Mouse (Mus musculus) stomach, embryonic 14.5 days (tissue): ENCODE data around the gene Wbp2nl. TPM values are rescaled to one million over a fixed set of nuclear protein-coding genes. Genes with fewer than 3 reads are reported as not detected.

Source experiments
- ATAC-seq: fragments of 200-750 bp; cut with Nextera tagmentation; 2 replicates; pipeline ENCODE4 v1.8.0; 2017; ENCODE audit warnings: low read depth, moderate TSS enrichment; ENCODE audit not compliant: insufficient number of reproducible peaks, insufficient read depth, low FRiP score
- H3K27ac ChIP-seq: fragments of 300-500 bp; sonication (generic); 2 replicates; pipeline ENCODE4 v1.5.1; 2014; ENCODE audit warnings: mild to moderate bottlenecking, low read length, moderate library complexity, mixed read lengths
- H3K27me3 ChIP-seq: fragments of 300-500 bp; sonication (generic); 2 replicates; pipeline ENCODE4 v1.6.1; 2014; ENCODE audit warnings: low read length, control low read depth, mixed read lengths; ENCODE audit not compliant: control insufficient read depth, insufficient read depth
- H3K36me3 ChIP-seq: fragments of 300-500 bp; sonication (generic); 2 replicates; pipeline ENCODE4 v1.6.1; 2014; ENCODE audit warnings: mild to moderate bottlenecking, control low read depth, low read length, moderate library complexity, mixed read lengths; ENCODE audit not compliant: control insufficient read depth, insufficient read depth
- H3K4me1 ChIP-seq: fragments of 300-500 bp; sonication (generic); 2 replicates; pipeline ENCODE4 v1.6.1; 2014; ENCODE audit warnings: low read length, control low read depth, mixed read lengths; ENCODE audit not compliant: control insufficient read depth, insufficient read depth
- H3K4me2 ChIP-seq: fragments of 300-500 bp; sonication (generic); replicated peaks from 2 replicates; pipeline ENCODE4 v1.6.1; 2014; ENCODE audit warnings: low read depth, low read length, control low read depth
- H3K4me3 ChIP-seq: fragments of 300-500 bp; sonication (generic); 2 replicates; pipeline ENCODE4 v1.5.1; 2014; ENCODE audit warnings: low read depth, low read length, control low read depth
- H3K9ac ChIP-seq: fragments of 300-500 bp; sonication (generic); replicated peaks from 2 replicates; pipeline ENCODE4 v1.6.1; 2014; ENCODE audit warnings: low read depth, mild to moderate bottlenecking, control low read depth, low read length, moderate library complexity, mixed read lengths
- H3K9me3 ChIP-seq: fragments of 300-500 bp; sonication (generic); 2 replicates; pipeline ENCODE4 v1.6.1; 2016; ENCODE audit warnings: low read depth, low read length, control low read depth; ENCODE audit not compliant: control insufficient read depth
- WGBS: fragments of 180-500 bp; shearing (Covaris S2); extraction: QIAGEN DNeasy Blood & Tissue Kit; methylation state at CpG from one replicate; pipeline ENCODE4 v1.1.7; 2014; 5-methylcytosine and 5-hydroxymethylcytosine counted together
- polyA plus RNA-seq: library from polyadenylated mRNA; unstranded; fragments of >200 nt; fragmentation: Nextera tagmentation; extraction: Ambion mirVana; gene quantifications from 2 replicates; pipeline ENCODE4 v1.2.1, GENCODE M21; 2014

Wbp2nl gene
- polyA plus RNA-seq, 1 experiment from 2014 or later: 0.29 TPM

GRCm38 (mm10) chr15:82268783-82269182 lies 30.0 kb upstream of the Wbp2nl start:
- Histone ChIP-seq H3K4me2 (no peak overlapping the region), H3K36me3 (no peaks in the 10 kb centered on the region), H3K4me3 (no peak overlapping the region), H3K27me3 (no peaks in the 10 kb centered on the region), H3K9ac (no peak overlapping the region), H3K4me1 (no peaks in the 10 kb centered on the region), H3K9me3 (no peaks in the 10 kb centered on the region), H3K27ac (no peak overlapping the region)
- ATAC-seq: no peak
- WGBS: 89% methylated on average over 9 of the region's 9 CpGs

- 7% methylated on average over 5 of the region's 5 CpGs for WGBS
- Histone ChIP-seq H3K9ac (no peak overlapping the region), H3K27ac (no peak overlapping the region), H3K4me1 (peaks cover 12% of the 10 kb centered on the region; the same call in 1 of the 2 replicates), H3K27me3 (peaks cover 6% of the 10 kb centered on the region), H3K4me2 (no peak overlapping the region), H3K4me3 (no peak overlapping the region), H3K36me3 (no peaks in the 10 kb centered on the region), H3K9me3 (no peaks in the 10 kb centered on the region)
- no peak for ATAC-seq
Measured at GRCm38 (mm10) chr15:82271201-82271600, 27.6 kb upstream of the Wbp2nl start.

- Histone ChIP-seq H3K27me3 (peaks cover 6% of the 10 kb centered on the region), H3K9ac (no peak overlapping the region), H3K4me2 (no peak overlapping the region), H3K36me3 (no peaks in the 10 kb centered on the region), H3K4me1 (peaks cover 13% of the 10 kb centered on the region; the same call in 1 of the 2 replicates), H3K9me3 (no peaks in the 10 kb centered on the region), H3K27ac (no peak overlapping the region), H3K4me3 (no peak overlapping the region)
- ATAC-seq: no peak
- 77% methylated on average over 6 of the region's 6 CpGs for WGBS
Measured at GRCm38 (mm10) chr15:82272295-82272694, 26.5 kb upstream of the Wbp2nl start.

GRCm38 (mm10) chr15:82274593-82274926 lies 24.2 kb upstream of the Wbp2nl start, which contains the start of gene Sept3:
Sept3 (plus strand) TSS chr15:82274893.
- H3K4me1 ChIP-seq: peaks cover 13% of the 10 kb centered on the region; the same call in 1 of the 2 replicates
- no peak for ATAC-seq
- H3K9me3 ChIP-seq: no peaks in the 10 kb centered on the region
- peak within 1 kb of the TSS; percentile 58 for H3K9ac ChIP-seq
- H3K27me3 ChIP-seq: peaks cover 6% of the 10 kb centered on the region
- H3K36me3 ChIP-seq: no peaks in the 10 kb centered on the region
- peak within 1 kb of the TSS; percentile 1; the same call in 1 of the 2 replicates for H3K27ac ChIP-seq
- WGBS: 29% methylated on average over 6 of the region's 6 CpGs
- H3K4me3 ChIP-seq: peak within 1 kb of the TSS; percentile 47
- peak within 1 kb of the TSS; percentile 82 for H3K4me2 ChIP-seq

- Histone ChIP-seq H3K4me2 (peak overlapping the region; percentile 82), H3K36me3 (no peaks in the 10 kb centered on the region; the same call in 1 of the 2 replicates), H3K9me3 (no peaks in the 10 kb centered on the region), H3K4me1 (peaks cover 13% of the 10 kb centered on the region; the same call in 1 of the 2 replicates), H3K4me3 (peak overlapping the region; percentile 47), H3K9ac (peak overlapping the region; percentile 58), H3K27ac (peak overlapping the region; percentile 1; the same call in 1 of the 2 replicates), H3K27me3 (peaks cover 6% of the 10 kb centered on the region)
- 1% methylated on average over 67 of the region's 86 CpGs for WGBS
- ATAC-seq: peak; percentile 39; the same call in 1 of the 2 replicates
Measured at GRCm38 (mm10) chr15:82274927-82275901, 23.5 kb upstream of the Wbp2nl start.

GRCm38 (mm10) chr15:82277591-82277990 lies 21.2 kb upstream of the Wbp2nl start:
- Histone ChIP-seq H3K9ac (no peak overlapping the region), H3K9me3 (no peaks in the 10 kb centered on the region), H3K36me3 (no peaks in the 10 kb centered on the region; the same call in 1 of the 2 replicates), H3K4me1 (peaks cover 13% of the 10 kb centered on the region; the same call in 1 of the 2 replicates), H3K4me3 (no peak overlapping the region), H3K27ac (no peak overlapping the region), H3K27me3 (peaks cover 6% of the 10 kb centered on the region), H3K4me2 (no peak overlapping the region)
- no peak for ATAC-seq
- 63% methylated on average over 5 of the region's 5 CpGs for WGBS

GRCm38 (mm10) chr15:82280638-82281037 lies 18.1 kb upstream of the Wbp2nl start:
- Histone ChIP-seq H3K4me2 (no peak overlapping the region), H3K4me3 (no peak overlapping the region), H3K4me1 (peaks cover 5% of the 10 kb centered on the region; the same call in 1 of the 2 replicates), H3K9me3 (no peaks in the 10 kb centered on the region), H3K36me3 (peaks cover 3% of the 10 kb centered on the region; the same call in 1 of the 2 replicates), H3K9ac (no peak overlapping the region), H3K27ac (no peak overlapping the region), H3K27me3 (no peaks in the 10 kb centered on the region)
- WGBS: 76% methylated on average over 4 of the region's 4 CpGs
- no peak for ATAC-seq

- Histone ChIP-seq H3K36me3 (peaks cover 3% of the 10 kb centered on the region), H3K4me3 (no peak overlapping the region), H3K4me1 (no peaks in the 10 kb centered on the region), H3K4me2 (no peak overlapping the region), H3K9me3 (no peaks in the 10 kb centered on the region), H3K27ac (no peak overlapping the region), H3K9ac (no peak overlapping the region), H3K27me3 (no peaks in the 10 kb centered on the region)
- WGBS: 56% methylated on average over 12 of the region's 12 CpGs
- ATAC-seq: no peak
Measured at GRCm38 (mm10) chr15:82286157-82286556, 12.6 kb upstream of the Wbp2nl start.
